Mouse (Mus musculus): ENCODE results near the gene Gm5767. TPM values are rescaled to one million over a fixed set of nuclear protein-coding genes. Genes with fewer than 3 reads are reported as not detected.

The Gm5767 gene
- polyA plus RNA-seq, 1 experiment from 2014 or later = not detected

GRCm38 (mm10) chr16:8670041-8671035 is 10.2 kb upstream of the Gm5767 start:
- H3K4me1 ChIP-seq (ENCODE audit: control insufficient read depth, insufficient read depth, low read length) = no peaks in the 10 kb centered on the region; the same call in 1 of the 2 replicates

DNA sequence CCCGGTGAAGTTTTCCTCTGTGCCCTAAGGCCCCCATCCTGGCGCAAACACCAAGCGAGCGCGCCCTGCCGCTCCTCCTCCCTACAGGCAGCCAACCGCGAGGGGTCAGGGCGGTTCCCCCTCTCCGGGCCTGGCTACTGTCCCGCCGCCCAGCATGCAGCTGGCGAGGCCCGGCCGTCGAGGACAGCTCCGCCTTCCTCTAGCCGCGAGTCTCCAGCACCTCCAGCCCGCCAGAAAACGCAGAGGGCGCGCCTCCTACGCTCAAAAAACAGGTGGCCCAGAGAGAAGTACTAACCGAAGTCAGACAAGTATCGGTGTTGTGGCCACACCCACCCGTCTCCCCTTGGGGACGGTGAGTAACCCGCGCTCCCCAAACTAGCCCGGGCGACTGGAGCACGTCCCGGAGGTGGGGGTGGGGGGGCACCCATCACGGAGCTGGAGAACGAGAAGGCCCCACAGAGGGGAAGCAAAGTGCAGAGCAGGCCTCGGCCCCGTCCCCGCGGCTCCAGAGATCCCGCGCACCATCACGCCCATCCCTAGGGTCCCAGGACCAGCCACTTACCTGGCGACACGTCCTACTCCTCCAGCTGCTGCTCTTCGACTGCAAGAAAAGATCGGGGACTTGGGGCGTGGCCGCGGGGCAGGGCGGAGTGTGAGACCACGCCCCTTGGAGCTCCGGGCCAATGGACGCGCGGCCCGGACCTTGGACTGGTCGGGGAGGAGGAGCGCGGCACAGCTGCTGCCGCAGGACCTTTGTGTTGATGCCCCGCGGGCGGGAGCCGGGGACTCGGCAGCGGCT is 8.8 kb upstream of the Gm5767 start, which contains the start of gene Carhsp1:
Gene Carhsp1, minus strand, starts transcription at position 605 of the 799 bp plus-strand sequence.
- DNase-seq (ENCODE audit: low spot score) = peak; percentile 96
- under 1% methylated on average over 67 of the region's 67 CpGs for WGBS
- Histone ChIP-seq H3K27me3 (ENCODE audit: control insufficient read depth, insufficient read depth, low read length) (no peaks in the 10 kb centered on the region), H3K27ac (replicated peaks; ENCODE audit: low read depth, low read length) (peak within 1 kb of the TSS; percentile 57), H3K4me2 (ENCODE audit: low read depth, low read length) (peak within 1 kb of the TSS; percentile 73), H3K4me1 (ENCODE audit: control insufficient read depth, insufficient read depth, low read length) (no peaks in the 10 kb centered on the region; the same call in 1 of the 2 replicates), H3K9me3 (replicated peaks; ENCODE audit: control insufficient read depth, low read length) (no peaks in the 10 kb centered on the region), H3K4me3 (ENCODE audit: low read depth, low read length) (peak within 1 kb of the TSS; percentile 61), H3K36me3 (replicated peaks; ENCODE audit: control insufficient read depth, insufficient read depth, low read depth, low read length) (no peaks in the 10 kb centered on the region), H3K9ac (replicated peaks; ENCODE audit: low read length) (peak within 1 kb of the TSS; percentile 71)
- peak; percentile 85 for ATAC-seq (replicated peaks; ENCODE audit: insufficient number of reproducible peaks, low FRiP score, low TSS enrichment, low read depth)

More at GRCm38 (mm10) chr16:8670041-8671035, 10.2 kb upstream of the Gm5767 start:
- Histone ChIP-seq H3K4me2 (ENCODE audit: low read depth, low read length) (peak overlapping the region; percentile 73), H3K27me3 (ENCODE audit: control insufficient read depth, insufficient read depth, low read length) (no peaks in the 10 kb centered on the region), H3K9ac (replicated peaks; ENCODE audit: low read length) (peak overlapping the region; percentile 71), H3K27ac (replicated peaks; ENCODE audit: low read depth, low read length) (peak overlapping the region; percentile 59), H3K4me3 (ENCODE audit: low read depth, low read length) (peak overlapping the region; percentile 61), H3K9me3 (replicated peaks; ENCODE audit: control insufficient read depth, low read length) (no peaks in the 10 kb centered on the region), H3K36me3 (replicated peaks; ENCODE audit: control insufficient read depth, insufficient read depth, low read depth, low read length) (no peaks in the 10 kb centered on the region)
- WGBS = 5% methylated on average over 14 of the region's 15 CpGs
- ATAC-seq (replicated peaks; ENCODE audit: insufficient number of reproducible peaks, low FRiP score, low TSS enrichment, low read depth) = peak; percentile 34
- DNase-seq (ENCODE audit: low spot score) = peak; percentile 62

DNA sequence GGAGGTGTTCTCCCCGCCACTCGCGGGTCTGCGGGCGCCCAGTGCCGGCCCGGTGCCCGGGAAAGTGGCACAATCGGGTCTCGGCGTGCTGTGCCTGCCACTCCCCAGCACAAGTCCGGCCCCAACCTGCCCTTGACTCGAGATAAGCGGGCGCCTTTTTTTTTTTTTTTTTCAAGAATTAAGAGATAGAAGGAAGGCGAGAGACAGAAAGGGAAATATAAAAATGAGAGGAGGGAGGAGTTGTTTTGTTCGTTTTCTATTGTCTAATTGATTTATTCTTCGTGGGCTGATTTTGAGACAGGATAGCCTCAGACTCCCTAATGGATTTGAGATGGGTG is 8.3 kb upstream of the Gm5767 start:
- Histone ChIP-seq H3K9me3 (replicated peaks; ENCODE audit: control insufficient read depth, low read length) (no peaks in the 10 kb centered on the region), H3K4me1 (ENCODE audit: control insufficient read depth, insufficient read depth, low read length) (no peaks in the 10 kb centered on the region; the same call in 1 of the 2 replicates), H3K36me3 (replicated peaks; ENCODE audit: control insufficient read depth, insufficient read depth, low read depth, low read length) (no peaks in the 10 kb centered on the region), H3K27me3 (ENCODE audit: control insufficient read depth, insufficient read depth, low read length) (no peaks in the 10 kb centered on the region), H3K27ac (replicated peaks; ENCODE audit: low read depth, low read length) (no peak overlapping the region), H3K9ac (replicated peaks; ENCODE audit: low read length) (peak overlapping the region; percentile 50), H3K4me2 (ENCODE audit: low read depth, low read length) (peak overlapping the region; percentile 73), H3K4me3 (ENCODE audit: low read depth, low read length) (peak overlapping the region; percentile 61)
- no peak for ATAC-seq (replicated peaks; ENCODE audit: insufficient number of reproducible peaks, low FRiP score, low TSS enrichment, low read depth)
- no peak for DNase-seq (ENCODE audit: low spot score)
- 0% methylated on average over 18 of the region's 18 CpGs for WGBS

- Histone ChIP-seq H3K9me3 (replicated peaks; ENCODE audit: control insufficient read depth, low read length) (no peaks in the 10 kb centered on the region), H3K4me2 (ENCODE audit: low read depth, low read length) (no peak overlapping the region), H3K27ac (replicated peaks; ENCODE audit: low read depth, low read length) (no peak overlapping the region), H3K4me3 (ENCODE audit: low read depth, low read length) (no peak overlapping the region), H3K36me3 (replicated peaks; ENCODE audit: control insufficient read depth, insufficient read depth, low read depth, low read length) (no peaks in the 10 kb centered on the region), H3K9ac (replicated peaks; ENCODE audit: low read length) (no peak overlapping the region), H3K4me1 (ENCODE audit: control insufficient read depth, insufficient read depth, low read length) (no peaks in the 10 kb centered on the region; the same call in 1 of the 2 replicates), H3K27me3 (ENCODE audit: control insufficient read depth, insufficient read depth, low read length) (no peaks in the 10 kb centered on the region)
- DNase-seq (ENCODE audit: low spot score) (no peak), ATAC-seq (replicated peaks; ENCODE audit: insufficient number of reproducible peaks, low FRiP score, low TSS enrichment, low read depth) (no peak)
These were observed 7.8 kb upstream of the Gm5767 start for GRCm38 (mm10) chr16:8672811-8673210.

- H3K4me1 ChIP-seq (ENCODE audit: control insufficient read depth, insufficient read depth, low read length) = no peaks in the 10 kb centered on the region; the same call in 1 of the 2 replicates
- H3K27ac ChIP-seq (replicated peaks; ENCODE audit: low read depth, low read length) = no peak overlapping the region
- H3K9me3 ChIP-seq (replicated peaks; ENCODE audit: control insufficient read depth, low read length) = no peaks in the 10 kb centered on the region
- no peak overlapping the region for H3K9ac ChIP-seq (replicated peaks; ENCODE audit: low read length)
- H3K4me2 ChIP-seq (ENCODE audit: low read depth, low read length) = no peak overlapping the region
- ATAC-seq (replicated peaks; ENCODE audit: insufficient number of reproducible peaks, low FRiP score, low TSS enrichment, low read depth) (no peak), DNase-seq (ENCODE audit: low spot score) (no peak)
- H3K4me3 ChIP-seq (ENCODE audit: low read depth, low read length) = no peak overlapping the region
- no peaks in the 10 kb centered on the region for H3K36me3 ChIP-seq (replicated peaks; ENCODE audit: control insufficient read depth, insufficient read depth, low read depth, low read length)
- 67% methylated on average over 6 of the region's 6 CpGs for WGBS
- H3K27me3 ChIP-seq (ENCODE audit: control insufficient read depth, insufficient read depth, low read length) = no peaks in the 10 kb centered on the region
These were observed 7.2 kb upstream of the Gm5767 start for GRCm38 (mm10) chr16:8673343-8673742.

- no peaks in the 10 kb centered on the region for H3K36me3 ChIP-seq (replicated peaks; ENCODE audit: control insufficient read depth, insufficient read depth, low read depth, low read length)
- no peaks in the 10 kb centered on the region for H3K27me3 ChIP-seq (ENCODE audit: control insufficient read depth, insufficient read depth, low read length)
- no peak overlapping the region for H3K4me3 ChIP-seq (ENCODE audit: low read depth, low read length)
- H3K4me2 ChIP-seq (ENCODE audit: low read depth, low read length) = no peak overlapping the region
- no peak overlapping the region for H3K9ac ChIP-seq (replicated peaks; ENCODE audit: low read length)
- WGBS = 3% methylated on average over 8 of the region's 8 CpGs
- peak; percentile 78 for DNase-seq (ENCODE audit: low spot score)
- H3K9me3 ChIP-seq (replicated peaks; ENCODE audit: control insufficient read depth, low read length) = no peaks in the 10 kb centered on the region
- no peaks in the 10 kb centered on the region; the same call in 1 of the 2 replicates for H3K4me1 ChIP-seq (ENCODE audit: control insufficient read depth, insufficient read depth, low read length)
- no peak overlapping the region for H3K27ac ChIP-seq (replicated peaks; ENCODE audit: low read depth, low read length)
- no peak for ATAC-seq (replicated peaks; ENCODE audit: insufficient number of reproducible peaks, low FRiP score, low TSS enrichment, low read depth)
These were observed 6.4 kb upstream of the Gm5767 start for GRCm38 (mm10) chr16:8674165-8674564.

- Histone ChIP-seq H3K36me3 (replicated peaks; ENCODE audit: control insufficient read depth, insufficient read depth, low read depth, low read length) (no peaks in the 10 kb centered on the region), H3K4me1 (ENCODE audit: control insufficient read depth, insufficient read depth, low read length) (no peaks in the 10 kb centered on the region; the same call in 1 of the 2 replicates), H3K9me3 (replicated peaks; ENCODE audit: control insufficient read depth, low read length) (no peaks in the 10 kb centered on the region), H3K4me2 (ENCODE audit: low read depth, low read length) (no peak overlapping the region), H3K27ac (replicated peaks; ENCODE audit: low read depth, low read length) (no peak overlapping the region), H3K4me3 (ENCODE audit: low read depth, low read length) (no peak overlapping the region), H3K9ac (replicated peaks; ENCODE audit: low read length) (no peak overlapping the region), H3K27me3 (ENCODE audit: control insufficient read depth, insufficient read depth, low read length) (no peaks in the 10 kb centered on the region)
- 85% methylated on average over 8 of the region's 8 CpGs for WGBS
- ATAC-seq (replicated peaks; ENCODE audit: insufficient number of reproducible peaks, low FRiP score, low TSS enrichment, low read depth) (no peak), DNase-seq (ENCODE audit: low spot score) (no peak)
These were observed 5.0 kb upstream of the Gm5767 start for GRCm38 (mm10) chr16:8675559-8675958.

All from embryonic facial prominence, embryonic 11.5 days (tissue).